Mouse (Mus musculus) embryonic stem cell, embryonic (primary cell): Measurements from ENCODE around the gene Ptn.

Experiments used
- CTCF ChIA-PET, 4 experiments: fragments of 300-600 bp in 2 of 4; fragments of 350-600 bp in 2 of 4; sonication (Branson Sonifier 250); formaldehyde crosslinking; loops; one replicate each; lab custom pipeline; 2022; ENCODE audit warnings: inconsistent platforms in 2 of 4; lab: Charles Lee
- POLR2A ChIA-PET, 4 experiments: fragments of 300-600 bp in 2 of 4; fragments of 350-600 bp in 2 of 4; sonication (Branson Sonifier 250); formaldehyde crosslinking; loops; one replicate each; lab custom pipeline; 2022; ENCODE audit warnings: antibody characterized with exemption in 4 of 4, inconsistent platforms in 1 of 4; lab: Charles Lee

The Ptn gene

DNA sequence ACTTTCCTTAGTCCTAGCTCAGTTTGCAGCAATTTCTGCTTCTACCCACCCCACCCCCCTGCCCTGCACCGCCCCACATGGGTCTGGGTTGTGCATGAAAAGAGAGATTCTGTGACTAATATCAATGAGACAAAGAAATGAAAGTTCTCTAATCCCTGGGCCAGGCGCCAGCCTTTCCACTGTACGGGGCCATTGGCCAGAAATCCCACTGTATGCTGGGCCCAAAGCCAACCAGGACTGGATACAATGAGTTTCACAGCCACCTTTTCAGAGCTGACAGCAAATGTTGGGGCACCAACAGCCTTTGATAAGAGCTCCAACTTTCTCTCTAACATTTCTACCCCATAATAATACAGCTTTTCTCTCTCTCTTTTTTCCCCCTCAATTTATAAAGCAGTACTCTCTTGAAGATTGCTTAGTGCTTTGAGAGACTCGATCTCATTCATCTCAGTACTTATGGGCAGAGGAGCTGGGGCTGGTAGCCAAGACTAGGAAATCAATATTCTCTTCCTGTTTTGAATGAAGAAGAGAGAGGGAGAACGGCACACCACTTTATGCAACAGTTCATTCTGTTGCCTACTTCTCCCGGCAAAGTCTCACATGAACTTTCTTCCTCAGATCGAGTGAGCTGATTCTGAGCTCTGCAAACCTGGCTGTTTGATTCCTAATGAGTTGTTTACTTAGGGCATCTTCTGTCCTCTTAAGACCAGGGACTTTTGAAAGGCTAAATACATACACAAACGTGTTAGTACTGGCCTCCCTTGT is 9.2 kb upstream of the Ptn start:
- ChIA-PET CTCF (interaction anchor here in 1 of 4 experiments (0.6 kb wide), 1 partner anchor 152 kb away, joined by 3 read pairs; no protein-coding TSS in a partner anchor), POLR2A (no interaction called here)

DNA sequence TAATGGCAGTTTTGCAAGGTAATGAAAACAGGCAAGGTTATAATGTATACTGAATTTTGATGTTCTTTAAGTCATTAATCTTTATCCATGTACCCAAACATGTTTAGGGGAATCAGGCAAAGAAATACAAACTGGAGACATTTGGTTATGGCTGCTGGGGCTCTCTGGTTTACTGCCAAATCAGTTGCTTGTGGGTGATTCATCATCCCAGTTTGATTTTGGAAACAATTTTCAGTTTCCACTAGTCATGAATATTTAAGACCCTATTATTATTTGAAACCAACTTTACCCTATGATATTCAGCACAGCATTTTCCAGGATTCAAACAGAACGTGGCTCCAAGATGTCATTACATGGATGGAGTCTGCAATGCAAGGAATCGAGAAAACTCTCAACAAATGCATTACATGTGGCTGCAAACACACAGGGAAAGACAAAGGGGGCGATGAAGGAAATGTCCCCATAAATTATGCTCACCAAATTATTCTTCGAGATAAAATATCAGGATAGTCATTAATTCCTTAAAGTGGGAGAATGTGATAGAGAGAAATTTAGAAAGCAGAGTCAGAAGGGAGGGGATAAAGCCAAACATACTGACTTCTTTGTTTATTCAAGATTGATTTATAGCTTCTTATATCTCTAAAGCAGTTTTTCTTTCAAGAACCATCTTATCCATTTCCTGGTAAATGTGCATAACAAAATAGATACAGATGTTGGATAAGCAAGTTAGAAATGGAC is 8.4 kb upstream of the Ptn start:
- POLR2A ChIA-PET, result no interaction called here
- CTCF ChIA-PET, result interaction anchor here in 2 of 4 experiments (0.6 kb wide), 2 partner anchors 153 to 1738 kb away, joined by 3 read pairs; no protein-coding TSS in a partner anchor

DNA sequence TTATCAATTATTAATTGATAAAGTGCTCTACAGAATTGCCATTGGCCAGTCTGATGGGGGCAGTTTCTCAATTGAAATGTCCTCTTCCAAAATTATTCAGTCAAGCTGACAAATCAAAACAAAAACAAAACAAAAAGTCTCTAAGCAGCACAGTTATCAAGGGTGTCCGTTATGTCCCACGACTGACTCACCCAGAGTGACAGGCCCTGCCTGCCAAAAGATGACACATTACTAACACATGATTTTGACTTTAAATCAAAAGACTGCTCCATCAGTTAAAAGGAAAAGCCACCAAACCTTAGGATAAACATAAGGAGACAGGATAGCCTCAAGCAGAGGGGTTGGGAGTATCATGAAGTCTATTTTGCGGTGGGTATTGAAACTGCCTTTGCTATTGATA is 6.6 kb upstream of the Ptn start:
- POLR2A ChIA-PET, result no interaction called here
- CTCF ChIA-PET, result no interaction called here

DNA sequence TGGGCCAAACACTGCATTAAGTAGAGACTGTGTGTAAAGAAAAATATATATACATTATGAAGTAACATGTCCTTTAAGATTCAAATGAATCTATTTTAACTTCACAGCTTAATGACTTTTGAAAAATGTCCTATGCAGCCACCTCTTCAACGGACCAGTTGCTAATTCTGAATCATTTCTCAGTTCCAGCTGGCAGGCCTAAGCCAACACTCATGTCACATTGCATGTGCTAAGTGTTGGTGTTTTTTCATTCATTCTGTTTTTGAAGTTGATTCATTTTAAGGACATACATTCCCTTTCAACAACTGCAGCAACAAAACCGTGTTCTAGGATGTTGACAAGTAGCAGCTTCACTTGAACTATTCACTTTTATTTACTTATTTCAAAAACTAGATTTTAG is 6.0 kb upstream of the Ptn start:
- ChIA-PET POLR2A (no interaction called here), CTCF (interaction anchor here in 1 of 4 experiments (0.6 kb wide), 1 partner anchor 146 kb away, joined by 3 read pairs; no protein-coding TSS in a partner anchor)

DNA sequence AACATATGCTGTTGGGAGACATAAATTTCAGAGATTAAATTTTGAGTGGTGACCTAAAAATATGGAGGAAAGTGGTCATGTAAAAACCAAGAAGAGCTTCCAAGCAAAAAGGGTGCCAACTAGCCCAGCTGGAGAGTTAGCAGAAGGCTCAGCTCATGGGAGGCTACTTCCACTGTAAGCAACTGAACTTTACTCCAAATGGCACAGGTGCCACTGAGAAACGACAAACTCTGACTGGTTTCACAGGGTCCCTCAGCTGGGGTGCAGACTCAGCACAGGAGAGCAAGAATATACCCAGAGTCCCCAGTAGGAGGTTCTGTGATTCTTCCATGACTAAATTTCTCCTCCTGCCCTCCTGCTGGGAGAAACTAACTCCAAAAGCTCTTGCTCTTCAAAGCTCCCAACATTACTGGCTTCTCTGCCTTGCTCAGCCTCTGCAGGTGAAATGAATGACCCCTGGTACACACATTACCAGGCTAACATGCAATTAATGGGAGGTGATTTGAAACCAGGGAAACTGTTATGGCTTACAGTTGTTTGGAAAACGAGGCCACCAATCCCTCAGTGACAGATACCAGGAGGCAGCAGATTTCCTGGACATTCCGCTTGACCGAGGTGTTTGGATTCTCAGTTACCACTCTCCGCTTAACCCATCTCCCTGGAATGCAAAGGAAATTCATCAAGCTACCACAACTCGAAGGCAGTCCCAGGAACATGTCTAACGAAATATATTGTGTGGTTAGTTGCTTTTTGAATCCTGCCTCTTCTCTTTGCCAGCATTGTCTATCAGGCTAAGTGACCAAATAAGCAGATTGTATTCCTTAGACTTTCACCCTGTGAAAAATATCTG is 2.9 kb upstream of the Ptn start:
- CTCF ChIA-PET, result no interaction called here
- POLR2A ChIA-PET, result no interaction called here

DNA sequence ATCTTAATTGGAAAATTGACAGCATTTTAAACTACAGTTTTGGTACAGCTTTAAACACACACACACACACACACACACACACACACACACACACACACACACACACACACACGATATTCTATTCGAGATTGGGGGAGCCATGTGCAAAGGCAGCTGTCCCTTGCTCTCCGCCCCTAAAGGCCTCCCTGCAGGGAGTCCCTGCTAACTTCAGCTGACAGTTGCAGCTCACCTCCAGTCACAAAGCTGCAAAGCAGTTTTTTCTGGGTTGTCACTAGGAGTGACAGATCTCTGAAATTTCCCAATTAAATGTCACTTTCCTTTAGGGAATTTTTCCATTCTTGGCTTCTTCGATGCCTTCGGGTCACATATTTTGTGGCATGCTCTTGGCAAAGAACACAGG is 428 bp upstream of the Ptn start:
- ChIA-PET CTCF (interaction anchor here in 1 of 4 experiments (0.6 kb wide), 1 partner anchor 60 kb away, joined by 3 read pairs; no protein-coding TSS in a partner anchor), POLR2A (interaction anchor here in 1 of 4 experiments (0.8 kb wide), 1 partner anchor 29 kb away, joined by 3 read pairs; no protein-coding TSS in a partner anchor)

DNA sequence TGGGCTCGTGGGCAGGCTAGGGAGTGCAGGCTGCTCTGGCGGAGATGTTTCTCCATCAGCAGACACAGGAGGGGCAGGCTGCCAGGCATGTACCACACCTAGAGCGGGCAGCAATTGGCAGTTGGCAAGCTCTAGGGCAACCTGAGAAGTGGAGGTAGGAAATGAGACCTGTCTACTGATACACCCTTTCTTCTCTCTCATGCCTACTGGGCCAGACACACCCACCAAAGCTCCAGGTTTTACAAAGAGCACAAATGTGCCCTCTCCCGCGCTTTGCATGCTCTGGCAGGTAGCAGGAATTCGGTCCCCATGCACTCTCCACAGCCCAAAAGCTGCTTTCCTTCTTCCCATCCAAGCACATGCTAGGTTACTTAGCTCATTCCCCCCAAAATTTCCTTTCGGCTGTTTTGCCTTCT is 701 bp downstream of the Ptn start:
- ChIA-PET POLR2A (no interaction called here), CTCF (no interaction called here)

DNA sequence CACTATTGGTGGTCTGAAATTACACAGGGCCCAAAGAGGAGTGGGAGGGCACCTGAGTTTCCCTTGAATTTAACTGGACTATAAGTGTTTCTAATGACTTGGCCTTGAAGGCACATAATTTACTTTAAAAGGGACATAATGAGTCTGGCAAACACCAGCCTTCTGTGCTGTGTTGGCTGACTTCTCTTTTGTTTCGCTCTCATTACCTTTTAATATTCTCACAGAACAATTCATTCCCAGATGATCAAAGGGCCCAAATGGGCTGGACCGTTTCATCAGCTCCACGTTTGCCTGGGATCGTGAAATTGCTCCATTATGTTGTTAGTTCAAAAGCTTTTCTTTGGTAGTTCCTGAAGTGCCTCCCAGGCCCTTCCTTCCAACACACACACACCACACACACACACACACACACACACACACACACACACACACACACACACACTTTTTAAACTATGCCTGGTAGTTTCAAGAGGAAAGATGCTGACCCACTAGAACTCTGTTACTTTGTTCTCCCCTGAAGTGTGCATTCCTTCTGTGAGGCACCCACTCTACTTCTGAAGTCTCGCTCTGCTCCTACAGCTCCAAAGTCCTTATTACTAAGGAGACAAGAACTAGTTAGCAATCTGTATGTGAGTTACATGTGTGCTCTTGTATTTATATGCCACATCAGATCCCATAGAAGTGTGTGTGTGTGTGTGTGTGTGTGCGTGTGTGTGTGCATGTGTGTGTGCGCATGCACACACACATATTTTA is 1.5 kb downstream of the Ptn start:
- CTCF ChIA-PET, result interaction anchor here in 2 of 4 experiments (0.7 to 1.0 kb wide), 3 partner anchors 64 to 665 kb away, joined by 3 to 4 read pairs (median 3); no protein-coding TSS in a partner anchor

DNA sequence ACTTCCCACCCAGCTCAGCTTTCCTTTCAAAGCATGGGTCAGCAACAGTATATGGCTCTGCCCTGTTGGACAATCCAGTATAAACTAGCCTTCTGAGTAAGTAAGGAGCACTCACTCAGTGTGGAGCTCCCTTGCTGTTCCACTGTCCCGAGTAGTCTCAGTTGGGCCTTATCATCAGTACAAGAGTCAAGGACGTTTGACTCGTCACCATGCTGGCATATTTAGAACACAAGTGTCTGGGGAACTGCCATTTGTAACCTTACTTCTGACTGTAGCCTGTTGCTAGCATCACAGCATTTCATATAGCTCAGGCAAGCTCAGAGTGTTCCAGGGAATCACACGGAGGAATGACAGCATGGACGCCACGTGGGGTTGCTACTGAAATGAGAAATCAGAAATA is 3.1 kb downstream of the Ptn start:
- ChIA-PET CTCF (interaction anchor here in 1 of 4 experiments (0.6 kb wide), 1 partner anchor 12 kb away, joined by 3 read pairs; no protein-coding TSS in a partner anchor), POLR2A (no interaction called here)

More for the DNA sequence above, 1.5 kb downstream of the Ptn start:
- POLR2A ChIA-PET, result interaction anchor here in 1 of 4 experiments (0.6 kb wide), 1 partner anchor 298 kb away, joined by 4 read pairs; no protein-coding TSS in a partner anchor

DNA sequence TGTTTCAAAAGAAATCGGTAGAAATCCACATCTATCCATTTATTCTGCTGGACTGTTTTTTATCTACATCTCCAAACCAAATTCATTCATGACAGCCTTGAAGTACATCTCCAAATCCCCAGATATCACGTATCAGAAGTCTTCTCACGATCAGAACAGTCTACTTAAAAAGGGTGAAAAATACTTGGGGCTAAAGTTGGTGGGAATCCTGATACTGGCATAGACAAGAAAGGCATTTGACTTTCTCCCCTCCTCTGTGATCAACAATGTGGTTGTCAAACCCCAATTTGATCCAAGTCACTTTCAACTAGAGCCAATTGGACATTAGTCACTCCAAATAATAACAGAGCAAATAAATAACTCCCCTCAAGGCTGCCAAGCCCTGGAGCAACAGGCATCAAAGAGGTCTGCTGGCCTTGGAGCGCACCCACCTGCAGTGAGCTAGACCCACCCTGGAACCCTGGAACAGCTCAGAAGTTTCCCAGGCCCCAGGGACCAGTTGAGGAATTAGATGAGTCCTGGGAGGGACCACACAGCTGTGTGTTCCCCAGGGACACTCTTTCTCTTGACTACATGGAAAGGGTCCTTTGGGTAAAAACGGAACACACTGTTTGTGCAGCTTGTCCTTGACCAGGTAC is 9.6 kb downstream of the Ptn start:
- ChIA-PET CTCF (no interaction called here), POLR2A (no interaction called here)

DNA sequence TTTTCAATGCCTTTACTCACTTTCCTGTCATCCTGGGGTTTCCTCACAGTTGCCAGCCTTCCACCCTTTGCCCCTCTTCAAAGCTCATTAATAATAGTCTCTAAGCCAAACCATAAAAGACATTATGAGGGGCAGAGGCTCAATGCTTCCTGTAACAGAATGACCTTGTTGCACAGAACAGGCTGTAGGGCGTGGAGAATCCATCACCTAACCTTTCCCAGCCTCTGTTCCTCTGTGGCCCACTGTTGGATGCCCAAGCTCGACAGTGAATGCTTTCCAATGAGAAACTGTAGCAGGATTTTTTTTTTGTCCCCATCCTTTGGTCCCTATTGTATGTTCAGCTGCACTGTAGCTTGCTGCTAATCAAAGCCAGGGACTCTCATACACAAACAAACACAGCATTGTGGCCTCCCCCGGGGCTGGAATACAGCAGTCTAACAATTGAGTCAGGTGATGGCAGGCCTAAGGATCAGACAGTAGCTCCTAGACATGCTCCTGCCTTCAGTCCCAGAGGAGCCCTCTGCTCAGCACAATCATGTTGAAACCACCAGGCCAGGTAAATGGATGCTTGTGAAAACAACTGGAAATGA is 12.9 kb downstream of the Ptn start:
- ChIA-PET POLR2A (interaction anchor here in 1 of 4 experiments (0.6 kb wide), 1 partner anchor 246 kb away, joined by 3 read pairs; no protein-coding TSS in a partner anchor), CTCF (no interaction called here)

DNA sequence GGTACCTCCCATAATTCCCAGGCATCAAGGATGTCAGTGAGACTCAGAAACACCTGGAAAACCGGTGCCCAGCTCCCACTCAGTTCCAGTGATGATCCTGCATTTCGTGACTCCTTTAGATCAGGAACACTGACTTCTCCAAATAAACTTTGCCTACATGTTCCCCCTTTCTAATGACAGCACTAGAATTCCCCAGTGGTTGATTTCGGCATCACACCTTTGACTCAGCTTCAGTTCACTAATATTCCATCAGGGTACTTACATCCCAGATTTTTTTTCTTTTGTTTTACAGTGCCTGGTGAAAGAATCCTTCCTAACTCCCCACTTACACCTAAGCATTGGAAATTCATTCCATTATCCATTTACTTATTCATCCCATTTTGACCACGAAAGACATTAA is 15.5 kb downstream of the Ptn start:
- ChIA-PET CTCF (interaction anchor here in 1 of 4 experiments (0.7 kb wide), 1 partner anchor 13 kb away, joined by 3 read pairs; no protein-coding TSS in a partner anchor), POLR2A (interaction anchor here in 1 of 4 experiments (0.7 kb wide), 1 partner anchor 120 kb away, joined by 3 read pairs; no protein-coding TSS in a partner anchor)

DNA sequence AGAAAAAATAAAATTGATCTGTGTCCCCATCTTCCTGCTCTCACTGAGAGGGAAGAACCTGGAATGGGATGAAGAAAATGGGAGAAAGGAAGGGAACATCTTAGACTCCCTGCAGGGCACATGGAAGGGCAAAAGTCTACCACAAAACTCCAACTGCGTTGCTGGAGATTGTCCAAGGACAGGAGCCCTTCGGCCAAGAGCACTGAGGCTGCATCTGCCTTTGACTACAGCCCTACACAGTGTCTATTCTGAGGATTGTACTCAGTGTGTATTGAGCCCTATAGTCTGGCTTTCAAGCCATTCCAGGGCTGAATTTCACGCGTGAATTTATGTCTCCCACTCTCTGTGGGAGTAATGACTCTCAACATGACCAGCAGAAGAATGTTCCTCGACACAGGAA is 16.2 kb downstream of the Ptn start:
- POLR2A ChIA-PET, result no interaction called here

DNA sequence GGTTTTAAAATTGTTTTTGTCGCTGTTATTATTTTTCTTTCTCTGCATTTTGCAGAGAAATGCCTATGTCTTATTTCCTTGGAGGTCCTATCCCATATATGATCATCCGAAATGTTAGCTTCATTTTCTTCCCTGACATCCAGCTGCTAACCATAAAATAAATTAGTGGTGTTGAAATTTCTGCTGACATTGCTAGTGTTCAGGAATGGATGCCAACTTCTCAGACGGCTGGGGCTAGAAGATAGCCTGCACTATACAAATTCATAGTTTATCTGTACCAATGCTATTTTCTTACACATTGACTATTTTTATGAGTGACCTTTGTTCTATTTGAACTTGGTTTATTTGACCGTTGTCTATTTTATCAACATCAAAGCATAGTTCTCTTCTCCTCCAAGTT is 20.8 kb downstream of the Ptn start:
- ChIA-PET POLR2A (no interaction called here), CTCF (no interaction called here)

More for the DNA sequence above, 16.2 kb downstream of the Ptn start:
- CTCF ChIA-PET, result no interaction called here

DNA sequence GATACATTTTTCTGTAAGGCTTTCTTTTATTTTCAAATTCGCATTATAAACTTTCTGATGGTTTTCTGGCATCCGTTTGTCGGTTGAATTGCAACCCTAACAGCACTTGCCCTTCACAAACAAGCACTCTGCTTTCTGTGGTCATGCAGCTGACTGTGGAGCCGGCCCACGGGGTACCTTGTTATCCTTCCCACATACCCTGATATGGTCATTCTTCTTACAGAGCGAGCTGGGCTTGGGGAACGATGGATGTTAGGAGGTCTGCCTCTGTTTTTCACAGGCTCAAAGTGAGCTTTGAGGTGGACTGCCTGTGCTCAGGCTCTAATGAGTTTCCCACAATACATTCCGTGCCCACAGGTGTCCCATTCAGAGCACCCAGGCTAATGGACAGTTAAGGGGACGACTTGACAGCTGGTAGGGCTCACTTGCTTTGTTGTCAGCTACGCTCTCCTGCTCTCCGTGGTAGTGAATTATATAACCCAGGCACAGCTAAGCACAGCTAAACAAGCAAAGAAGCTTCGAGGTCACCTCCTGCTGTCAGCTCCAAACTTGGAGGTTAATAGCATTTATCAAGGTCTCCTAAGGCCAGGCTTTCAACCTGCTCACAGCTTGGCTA is 21.3 kb downstream of the Ptn start:
- ChIA-PET CTCF (interaction anchor here in 1 of 4 experiments (0.6 kb wide), 1 partner anchor 955 kb away, joined by 3 read pairs; no protein-coding TSS in a partner anchor), POLR2A (no interaction called here)

DNA sequence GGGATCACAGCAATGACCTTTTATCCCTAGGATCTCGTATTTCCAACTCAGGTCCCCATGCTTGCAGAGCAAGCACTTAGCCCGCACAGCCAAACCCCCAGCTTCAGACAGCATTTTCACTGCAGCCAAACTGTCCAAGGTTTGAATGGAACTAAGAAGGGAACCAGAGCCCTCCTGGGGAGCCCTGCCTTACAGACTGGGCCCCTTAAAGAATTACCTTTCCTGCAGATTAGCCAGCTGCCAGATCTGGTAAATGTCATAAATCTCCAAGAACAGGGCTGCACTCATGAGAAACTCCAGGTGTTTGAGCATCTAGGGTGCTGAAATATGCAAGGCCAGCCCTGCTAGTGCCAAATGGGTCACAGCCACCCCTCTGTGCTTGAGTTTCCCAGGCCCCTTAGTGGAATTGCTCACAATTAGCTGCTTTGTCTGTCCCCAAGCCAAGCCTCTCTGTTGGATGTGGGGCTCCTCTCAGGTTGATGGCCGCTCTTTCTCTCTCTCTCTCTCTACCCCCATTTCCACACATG is 25.3 kb downstream of the Ptn start:
- CTCF ChIA-PET, result no interaction called here
- POLR2A ChIA-PET, result no interaction called here

DNA sequence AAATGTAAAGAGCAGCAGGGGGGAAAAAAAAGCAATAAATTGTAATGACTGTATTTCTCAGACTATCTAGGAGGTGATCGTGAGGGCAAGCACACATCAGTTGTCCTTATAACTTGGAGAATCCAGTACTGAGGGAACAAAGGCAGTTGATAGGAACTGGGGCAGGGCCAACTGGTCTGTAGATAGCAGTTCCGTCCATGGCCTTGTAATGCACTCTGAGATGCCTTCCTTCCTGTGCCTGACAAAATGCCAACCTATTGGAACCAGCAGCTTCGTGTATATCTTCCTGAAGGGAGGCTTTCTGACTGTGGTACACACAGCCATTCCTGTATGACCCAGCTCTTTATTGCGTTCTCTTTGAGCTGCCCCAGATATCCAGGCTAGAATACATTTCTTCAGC is 27.5 kb downstream of the Ptn start:
- CTCF ChIA-PET, result no interaction called here
- POLR2A ChIA-PET, result no interaction called here
